Mouse (Mus musculus) heart, adult 2 months (tissue): ENCODE measurements around the gene Smarcal1.

Source experiments
- CTCF ChIP-seq: fragments of 200-600 bp; IDR thresholded peaks from 2 replicates; pipeline ENCODE4 v1.8.1; 2022; ENCODE audit warnings: antibody characterized with exemption, mild to moderate bottlenecking, moderate library complexity
- POLR2A ChIP-seq: fragments of 200-500 bp; IDR thresholded peaks from 2 replicates; pipeline ENCODE4 v1.6.1; 2011; ENCODE audit warnings: mild to moderate bottlenecking, low read depth, low read length, control low read depth; ENCODE audit not compliant: insufficient read depth

GRCm38 (mm10) chr1:72606186-72606673 is 23.2 kb downstream of the Smarcal1 start:
- TF ChIP-seq POLR2A, result no peak
- no peak for TF ChIP-seq CTCF
